Mouse (Mus musculus) adrenal gland, adult 18-20 months (tissue): ENCODE results near the gene Gm5415. TPM values are rescaled to one million over a fixed set of nuclear protein-coding genes. Genes with fewer than 3 reads are reported as not detected.
"Not testable (repeated sequence)": the region's sequence is repeated elsewhere in the genome, so short reads cannot be mapped to it uniquely, and the experiment has no call there.

Source experiments
- DNase-seq, 2 experiments: peaks; one replicate each; pipeline ENCODE4 v3.0.0; 2021 to 2022; ENCODE audit warnings: low spot score in 2 of 2
- long read RNA-seq, 2 experiments: library from polyadenylated mRNA; stranded (forward); transcript quantifications; one replicate each; pipeline ENCODE4 v2.0.0; 2021
- total RNA-seq, 2 experiments: library from RNA; stranded (reverse); gene quantifications; 1 replicate in 1 of 2; 2 replicates in 1 of 2; pipeline ENCODE4 v1.2.3; 2021

The Gm5415 gene
- total RNA-seq, result not detected
- long read RNA-seq, experiment 1, result 0 reads
- long read RNA-seq, experiment 2, result 0 reads

- not testable (repeated sequence) for DNase-seq
These were observed at the start of gene Gm5415 for GRCm38 (mm10) chr1:32547194-32547593. Gm5415 (minus strand) TSS chr1:32547294.

GRCm38 (mm10) chr1:32568901-32569300, 21.8 kb upstream of the Gm5415 start:
- no peak for DNase-seq

- DNase-seq, result no peak
These were observed 6.8 kb upstream of the Gm5415 start for GRCm38 (mm10) chr1:32553925-32554324.

- DNase-seq, result no peak
These were observed 6.4 kb upstream of the Gm5415 start for GRCm38 (mm10) chr1:32553459-32553858.

- DNase-seq, result no peak
These were observed 43.7 kb downstream of the Gm5415 start for GRCm38 (mm10) chr1:32503381-32503780.
